ENCODE assay signal across 12 mouse cellular contexts in genomic region chr10:116296439-116296838, GRCm38 (mm10). TPM values are rescaled to one million over a fixed set of nuclear protein-coding genes. Genes with fewer than 3 reads are reported as not detected.
"Had no signal": no experiment of that assay in that cellular context is flagged by ENCODE, and none has a peak within 500 bp of the region (broad histone marks: within the 10 kb centered on the region; RNA-seq: fewer than 3 reads in every experiment).

No protein-coding gene starts in this region.

- H3K9ac ChIP-seq: limb, embryonic 12.5 days; limb, embryonic 15.5 days; liver, embryonic 13.5 days; midbrain, embryonic 13.5 days had no signal

- H3K27ac ChIP-seq: limb, embryonic 12.5 days; limb, embryonic 15.5 days; liver, embryonic 13.5 days; macrophage; midbrain, embryonic 13.5 days had no signal

- H3K4me1 ChIP-seq: liver, embryonic 13.5 days had no signal

- H3K4me3 ChIP-seq: limb, embryonic 12.5 days; limb, embryonic 15.5 days; liver, embryonic 13.5 days; midbrain, embryonic 13.5 days had no signal

- DNase-seq: kidney, postnatal 14 days; kidney, postnatal 4 days; left cerebral cortex, postnatal 4 days; liver, embryonic 13.5 days; lung, adult 2 months; thymus, adult 18-20 months; thymus, postnatal 36 days had no signal

- H3K36me3 ChIP-seq: limb, embryonic 12.5 days; limb, embryonic 15.5 days; liver, embryonic 13.5 days; midbrain, embryonic 13.5 days had no signal

RNA-seq across cellular contexts. Expression of gene Ptprb, which starts 21.1 kb away (rescaled TPM):
- total RNA-seq: megakaryocyte, adult 5-6 weeks had no signal
- polyA plus RNA-seq: macrophage had no signal
